Mouse (Mus musculus): ENCODE results near the gene Nkx2-3. TPM values are rescaled to one million over a fixed set of nuclear protein-coding genes. Genes with fewer than 3 reads are reported as not detected.

Gene Nkx2-3
- polyA plus RNA-seq, 1 experiment from 2014 or later: not detected

GRCm38 (mm10) chr19:43603521-43603920 is 8.6 kb upstream of the Nkx2-3 start:
- Histone ChIP-seq H3K36me3 (ENCODE audit: control insufficient read depth, insufficient read depth, low read length) (no peaks in the 10 kb centered on the region), H3K9me3 (ENCODE audit: control insufficient read depth, low read length) (no peaks in the 10 kb centered on the region), H3K27ac (ENCODE audit: low read length) (no peak overlapping the region), H3K4me1 (replicated peaks; ENCODE audit: control insufficient read depth, insufficient read depth, low read length) (no peaks in the 10 kb centered on the region; the same call in 1 of the 2 replicates), H3K9ac (ENCODE audit: low read length) (no peak overlapping the region), H3K4me3 (ENCODE audit: low read length) (no peak overlapping the region), H3K4me2 (ENCODE audit: low read depth, low read length) (no peak overlapping the region), H3K27me3 (ENCODE audit: control insufficient read depth, insufficient read depth, low read depth, low read length) (peaks cover 92% of the 10 kb centered on the region)
- no peak for ATAC-seq (ENCODE audit: low read depth)
- 6% methylated on average over 5 of the region's 5 CpGs for WGBS

- Histone ChIP-seq H3K27me3 (ENCODE audit: control insufficient read depth, insufficient read depth, low read depth, low read length) (peaks cover 89% of the 10 kb centered on the region), H3K27ac (ENCODE audit: low read length) (no peak overlapping the region), H3K9ac (ENCODE audit: low read length) (no peak overlapping the region), H3K4me1 (replicated peaks; ENCODE audit: control insufficient read depth, insufficient read depth, low read length) (no peaks in the 10 kb centered on the region), H3K4me3 (ENCODE audit: low read length) (no peak overlapping the region), H3K36me3 (ENCODE audit: control insufficient read depth, insufficient read depth, low read length) (no peaks in the 10 kb centered on the region), H3K4me2 (ENCODE audit: low read depth, low read length) (no peak overlapping the region), H3K9me3 (ENCODE audit: control insufficient read depth, low read length) (no peaks in the 10 kb centered on the region)
- no peak for ATAC-seq (ENCODE audit: low read depth)
- 9% methylated on average over 7 of the region's 7 CpGs for WGBS
Observed at GRCm38 (mm10) chr19:43604492-43605120, 7.5 kb upstream of the Nkx2-3 start.

- Histone ChIP-seq H3K27me3 (ENCODE audit: control insufficient read depth, insufficient read depth, low read depth, low read length) (peaks cover 89% of the 10 kb centered on the region), H3K27ac (ENCODE audit: low read length) (no peak overlapping the region), H3K4me2 (ENCODE audit: low read depth, low read length) (no peak overlapping the region), H3K9me3 (ENCODE audit: control insufficient read depth, low read length) (no peaks in the 10 kb centered on the region), H3K36me3 (ENCODE audit: control insufficient read depth, insufficient read depth, low read length) (no peaks in the 10 kb centered on the region), H3K4me1 (replicated peaks; ENCODE audit: control insufficient read depth, insufficient read depth, low read length) (no peaks in the 10 kb centered on the region), H3K4me3 (ENCODE audit: low read length) (no peak overlapping the region), H3K9ac (ENCODE audit: low read length) (no peak overlapping the region)
- 4% methylated on average over 17 of the region's 17 CpGs for WGBS
- ATAC-seq (ENCODE audit: low read depth): no peak
Observed at GRCm38 (mm10) chr19:43605666-43606551, 6.2 kb upstream of the Nkx2-3 start.

- no peak overlapping the region for H3K4me3 ChIP-seq (ENCODE audit: low read length)
- peaks cover 89% of the 10 kb centered on the region for H3K27me3 ChIP-seq (ENCODE audit: control insufficient read depth, insufficient read depth, low read depth, low read length)
- H3K9me3 ChIP-seq (ENCODE audit: control insufficient read depth, low read length): no peaks in the 10 kb centered on the region
- no peak overlapping the region for H3K4me2 ChIP-seq (ENCODE audit: low read depth, low read length)
- H3K4me1 ChIP-seq (replicated peaks; ENCODE audit: control insufficient read depth, insufficient read depth, low read length): no peaks in the 10 kb centered on the region
- no peak overlapping the region for H3K27ac ChIP-seq (ENCODE audit: low read length)
- 1% methylated on average over 40 of the region's 40 CpGs for WGBS
- H3K9ac ChIP-seq (ENCODE audit: low read length): no peak overlapping the region
- ATAC-seq (ENCODE audit: low read depth): no peak
- H3K36me3 ChIP-seq (ENCODE audit: control insufficient read depth, insufficient read depth, low read length): no peaks in the 10 kb centered on the region
Observed at GRCm38 (mm10) chr19:43606552-43607530, 5.3 kb upstream of the Nkx2-3 start.

- no peak overlapping the region for H3K9ac ChIP-seq (ENCODE audit: low read length)
- 2% methylated on average over 11 of the region's 11 CpGs for WGBS
- no peak overlapping the region for H3K27ac ChIP-seq (ENCODE audit: low read length)
- no peaks in the 10 kb centered on the region for H3K9me3 ChIP-seq (ENCODE audit: control insufficient read depth, low read length)
- H3K4me3 ChIP-seq (ENCODE audit: low read length): no peak overlapping the region
- H3K36me3 ChIP-seq (ENCODE audit: control insufficient read depth, insufficient read depth, low read length): no peaks in the 10 kb centered on the region
- H3K4me2 ChIP-seq (ENCODE audit: low read depth, low read length): no peak overlapping the region
- no peak for ATAC-seq (ENCODE audit: low read depth)
- H3K4me1 ChIP-seq (replicated peaks; ENCODE audit: control insufficient read depth, insufficient read depth, low read length): no peaks in the 10 kb centered on the region
- peaks cover 89% of the 10 kb centered on the region for H3K27me3 ChIP-seq (ENCODE audit: control insufficient read depth, insufficient read depth, low read depth, low read length)
Observed at GRCm38 (mm10) chr19:43607842-43608680, 4.1 kb upstream of the Nkx2-3 start.

GRCm38 (mm10) chr19:43608711-43609457 is 3.2 kb upstream of the Nkx2-3 start:
- WGBS: 13% methylated on average over 8 of the region's 8 CpGs
- Histone ChIP-seq H3K4me3 (ENCODE audit: low read length) (no peak overlapping the region), H3K36me3 (ENCODE audit: control insufficient read depth, insufficient read depth, low read length) (no peaks in the 10 kb centered on the region)

GRCm38 (mm10) chr19:43609458-43610330 is 2.4 kb upstream of the Nkx2-3 start:
- no peak for ATAC-seq (ENCODE audit: low read depth)
- Histone ChIP-seq H3K9ac (ENCODE audit: low read length) (no peak overlapping the region), H3K27me3 (ENCODE audit: control insufficient read depth, insufficient read depth, low read depth, low read length) (peaks cover 87% of the 10 kb centered on the region), H3K4me1 (replicated peaks; ENCODE audit: control insufficient read depth, insufficient read depth, low read length) (peaks cover 5% of the 10 kb centered on the region), H3K4me3 (ENCODE audit: low read length) (no peak overlapping the region), H3K36me3 (ENCODE audit: control insufficient read depth, insufficient read depth, low read length) (no peaks in the 10 kb centered on the region), H3K4me2 (ENCODE audit: low read depth, low read length) (no peak overlapping the region), H3K27ac (ENCODE audit: low read length) (no peak overlapping the region), H3K9me3 (ENCODE audit: control insufficient read depth, low read length) (no peaks in the 10 kb centered on the region)
- 5% methylated on average over 25 of the region's 25 CpGs for WGBS

More at GRCm38 (mm10) chr19:43608711-43609457, 3.2 kb upstream of the Nkx2-3 start:
- H3K27ac ChIP-seq (ENCODE audit: low read length): no peak overlapping the region
- peaks cover 87% of the 10 kb centered on the region for H3K27me3 ChIP-seq (ENCODE audit: control insufficient read depth, insufficient read depth, low read depth, low read length)
- no peaks in the 10 kb centered on the region for H3K9me3 ChIP-seq (ENCODE audit: control insufficient read depth, low read length)
- no peak overlapping the region for H3K4me2 ChIP-seq (ENCODE audit: low read depth, low read length)
- H3K9ac ChIP-seq (ENCODE audit: low read length): no peak overlapping the region
- ATAC-seq (ENCODE audit: low read depth): no peak
- no peaks in the 10 kb centered on the region for H3K4me1 ChIP-seq (replicated peaks; ENCODE audit: control insufficient read depth, insufficient read depth, low read length)

Data from lung, embryonic 16.5 days (tissue).